Mouse (Mus musculus) forebrain, embryonic 16.5 days (tissue): ENCODE measurements around the gene Sav1. TPM values are rescaled to one million over a fixed set of nuclear protein-coding genes. Genes with fewer than 3 reads are reported as not detected.

Experiments
- ATAC-seq: fragments of 200-750 bp; cut with Nextera tagmentation; 2 replicates; pipeline ENCODE4 v1.8.0; 2017; ENCODE audit warnings: mild to moderate bottlenecking, moderate library complexity
- H3K27ac ChIP-seq: fragments of 300-500 bp; sonication (generic); 2 replicates; pipeline ENCODE4 v1.5.1; 2014; ENCODE audit warnings: low read length, control low read depth
- H3K27me3 ChIP-seq: fragments of 300-500 bp; sonication (generic); replicated peaks from 2 replicates; pipeline ENCODE4 v1.6.1; 2014; ENCODE audit warnings: low read length; ENCODE audit not compliant: control insufficient read depth, insufficient read depth
- H3K36me3 ChIP-seq: fragments of 300-500 bp; sonication (generic); 2 replicates; pipeline ENCODE4 v1.6.1; 2014; ENCODE audit not compliant: control insufficient read depth, insufficient read depth
- H3K4me1 ChIP-seq: fragments of 300-500 bp; sonication (generic); replicated peaks from 2 replicates; pipeline ENCODE4 v1.6.1; 2014; ENCODE audit warnings: low read length; ENCODE audit not compliant: control insufficient read depth, insufficient read depth
- H3K4me2 ChIP-seq: fragments of 300-500 bp; sonication (generic); 2 replicates; pipeline ENCODE4 v1.6.1; 2014; ENCODE audit warnings: mild to moderate bottlenecking, low read length, control low read depth
- H3K4me3 ChIP-seq: fragments of 300-500 bp; sonication (generic); replicated peaks from 2 replicates; pipeline ENCODE4 v1.5.1; 2014; ENCODE audit warnings: mild to moderate bottlenecking, low read length, control low read depth
- H3K9ac ChIP-seq: fragments of 300-500 bp; sonication (generic); replicated peaks from 2 replicates; pipeline ENCODE4 v1.6.1; 2014; ENCODE audit warnings: low read depth, low read length, control low read depth
- H3K9me3 ChIP-seq: fragments of 300-500 bp; sonication (generic); 2 replicates; pipeline ENCODE4 v1.6.1; 2016; ENCODE audit warnings: low read length; ENCODE audit not compliant: control insufficient read depth
- WGBS: fragments of 180-500 bp; shearing (Covaris S2); extraction: QIAGEN DNeasy Blood & Tissue Kit; methylation state at CpG from one replicate; pipeline ENCODE4 v1.1.7; 2014; 5-methylcytosine and 5-hydroxymethylcytosine counted together
- polyA plus RNA-seq: library from polyadenylated mRNA; unstranded; fragments of >200 nt; fragmentation: Nextera tagmentation; extraction: Ambion mirVana; gene quantifications from 2 replicates; pipeline ENCODE4 v1.2.1, GENCODE M21; 2015

Sav1 gene
- polyA plus RNA-seq, 1 experiment from 2014 or later = 1.7 TPM

DNA sequence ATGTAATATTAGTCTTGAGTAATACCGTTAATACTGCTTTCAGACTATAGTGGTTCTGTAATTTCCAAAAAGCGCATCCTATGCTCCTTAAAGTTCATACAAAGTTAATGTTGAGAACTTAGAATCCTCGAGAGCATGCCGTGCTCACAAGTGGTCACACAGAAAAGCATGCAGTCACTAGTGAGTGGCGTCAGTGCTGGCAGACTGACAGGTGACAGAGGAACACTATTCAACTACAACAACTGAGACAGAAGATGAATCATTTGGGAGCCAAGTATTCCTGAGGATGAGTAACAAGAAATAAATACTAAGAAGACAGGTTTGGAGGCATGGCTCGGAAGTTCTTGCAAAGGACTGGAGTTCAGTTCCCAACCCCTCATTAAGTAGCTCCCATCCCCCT, 19.7 kb downstream of the Sav1 start:
- H3K27me3 ChIP-seq = no peaks in the 10 kb centered on the region
- peaks cover 18% of the 10 kb centered on the region for H3K36me3 ChIP-seq
- ATAC-seq = no peak
- H3K4me1 ChIP-seq = no peaks in the 10 kb centered on the region
- H3K9ac ChIP-seq = no peak overlapping the region
- H3K4me3 ChIP-seq = no peak overlapping the region
- no peaks in the 10 kb centered on the region for H3K9me3 ChIP-seq
- H3K4me2 ChIP-seq = no peak overlapping the region
- 90% methylated on average over 6 of the region's 6 CpGs for WGBS
- H3K27ac ChIP-seq = no peak overlapping the region

DNA sequence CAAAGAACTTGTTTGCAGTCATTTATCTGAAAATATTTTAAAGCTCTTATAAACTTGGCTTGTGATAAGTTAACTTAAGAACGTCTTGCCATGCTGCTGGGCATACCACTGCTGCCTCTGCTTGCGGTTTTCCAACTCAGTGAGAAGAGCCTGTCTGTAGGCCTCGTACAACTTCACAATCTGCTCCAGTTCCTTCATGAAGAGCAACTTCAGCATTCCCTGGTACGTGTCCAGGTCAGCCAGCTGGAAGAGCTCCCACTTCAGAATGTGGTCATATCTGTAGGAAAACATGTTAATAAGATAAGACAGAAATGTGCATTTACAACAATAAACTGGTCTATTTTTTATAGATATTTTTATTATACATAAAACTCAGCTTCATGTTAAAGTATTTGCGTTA, 20.7 kb downstream of the Sav1 start:
- no peaks in the 10 kb centered on the region for H3K9me3 ChIP-seq
- H3K27me3 ChIP-seq = no peaks in the 10 kb centered on the region
- H3K4me3 ChIP-seq = no peak overlapping the region
- H3K27ac ChIP-seq = no peak overlapping the region
- ATAC-seq = no peak
- no peak overlapping the region for H3K9ac ChIP-seq
- H3K4me1 ChIP-seq = no peaks in the 10 kb centered on the region
- WGBS = 89% methylated on average over 5 of the region's 5 CpGs
- H3K4me2 ChIP-seq = no peak overlapping the region
- H3K36me3 ChIP-seq = peaks cover 20% of the 10 kb centered on the region

DNA sequence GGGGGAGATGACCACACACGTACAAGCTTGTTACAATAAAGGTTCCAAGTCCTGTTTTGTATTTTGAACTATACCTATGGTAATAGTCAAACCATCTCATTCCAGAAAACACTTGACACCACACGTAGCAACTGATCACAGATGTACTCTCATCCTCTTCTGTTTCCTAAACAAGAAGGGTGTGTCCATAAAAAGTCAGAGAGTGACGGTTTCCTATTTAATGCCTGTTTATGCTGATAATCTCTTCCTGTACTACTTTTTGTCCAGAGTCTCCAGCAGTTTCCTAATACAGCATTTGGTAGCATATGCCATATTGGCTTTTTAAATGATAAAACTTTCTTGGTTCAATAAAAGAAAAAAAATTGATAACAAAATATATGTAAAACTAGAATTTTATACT, 21.2 kb downstream of the Sav1 start:
- H3K27ac ChIP-seq = no peak overlapping the region
- no peak for ATAC-seq
- H3K9ac ChIP-seq = no peak overlapping the region
- H3K4me3 ChIP-seq = no peak overlapping the region
- H3K4me1 ChIP-seq = no peaks in the 10 kb centered on the region
- no peaks in the 10 kb centered on the region for H3K9me3 ChIP-seq
- H3K27me3 ChIP-seq = no peaks in the 10 kb centered on the region
- peaks cover 23% of the 10 kb centered on the region for H3K36me3 ChIP-seq
- no peak overlapping the region for H3K4me2 ChIP-seq
- WGBS = 93% methylated on average over 3 of the region's 3 CpGs

- Histone ChIP-seq H3K9me3 (no peaks in the 10 kb centered on the region), H3K27ac (no peak overlapping the region), H3K36me3 (peaks cover 30% of the 10 kb centered on the region), H3K27me3 (no peaks in the 10 kb centered on the region), H3K4me2 (no peak overlapping the region), H3K4me3 (no peak overlapping the region), H3K9ac (no peak overlapping the region), H3K4me1 (no peaks in the 10 kb centered on the region)
- 84% methylated on average over 6 of the region's 6 CpGs for WGBS
- no peak for ATAC-seq
Observed at GRCm38 (mm10) chr12:69963141-69963540, 23.7 kb downstream of the Sav1 start.

DNA sequence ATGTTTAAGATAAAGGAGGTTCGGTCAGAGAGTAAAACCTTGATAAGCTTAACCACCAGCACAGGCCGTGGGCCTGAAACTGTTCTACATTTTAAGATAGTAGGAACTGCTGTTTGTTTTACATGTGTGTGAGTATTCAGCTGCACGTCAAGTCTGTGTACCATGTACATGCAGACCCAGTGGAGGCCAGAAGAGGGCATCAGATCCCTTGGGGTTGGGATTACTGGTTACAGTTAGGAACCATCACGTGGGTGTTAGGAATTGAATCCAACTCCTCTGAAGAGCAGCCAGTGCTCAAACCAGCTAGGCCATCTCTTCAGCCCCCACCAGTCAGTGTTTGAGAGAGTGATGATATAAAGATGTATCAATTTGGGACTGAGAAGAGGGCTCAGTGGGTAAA, 24.3 kb downstream of the Sav1 start:
- Histone ChIP-seq H3K36me3 (peaks cover 29% of the 10 kb centered on the region), H3K9ac (no peak overlapping the region), H3K4me1 (no peaks in the 10 kb centered on the region), H3K27ac (no peak overlapping the region), H3K9me3 (no peaks in the 10 kb centered on the region), H3K4me2 (no peak overlapping the region), H3K4me3 (no peak overlapping the region), H3K27me3 (no peaks in the 10 kb centered on the region)
- WGBS = 67% methylated on average over 4 of the region's 4 CpGs
- no peak for ATAC-seq

- Histone ChIP-seq H3K4me1 (no peaks in the 10 kb centered on the region), H3K36me3 (peaks cover 31% of the 10 kb centered on the region), H3K9me3 (no peaks in the 10 kb centered on the region), H3K9ac (no peak overlapping the region), H3K4me3 (no peak overlapping the region), H3K4me2 (no peak overlapping the region), H3K27me3 (no peaks in the 10 kb centered on the region), H3K27ac (no peak overlapping the region)
- ATAC-seq = no peak
- 88% methylated on average over 2 of the region's 2 CpGs for WGBS
Observed at GRCm38 (mm10) chr12:69957378-69957777, 29.4 kb downstream of the Sav1 start.

GRCm38 (mm10) chr12:69947502-69947901, 39.3 kb downstream of the Sav1 start:
- Histone ChIP-seq H3K27me3 (no peaks in the 10 kb centered on the region), H3K9me3 (no peaks in the 10 kb centered on the region), H3K4me1 (no peaks in the 10 kb centered on the region), H3K4me3 (no peak overlapping the region), H3K4me2 (no peak overlapping the region), H3K36me3 (peaks cover 22% of the 10 kb centered on the region), H3K27ac (no peak overlapping the region), H3K9ac (no peak overlapping the region)
- ATAC-seq = no peak
- WGBS = 88% methylated on average over 3 of the region's 3 CpGs

GRCm38 (mm10) chr12:69945861-69946260, 40.9 kb downstream of the Sav1 start:
- peaks cover 22% of the 10 kb centered on the region for H3K36me3 ChIP-seq
- no peak overlapping the region for H3K4me2 ChIP-seq
- no peak overlapping the region for H3K9ac ChIP-seq
- no peak for ATAC-seq
- no peaks in the 10 kb centered on the region for H3K9me3 ChIP-seq
- WGBS = 90% methylated on average over 5 of the region's 5 CpGs
- no peak overlapping the region for H3K27ac ChIP-seq
- H3K4me1 ChIP-seq = no peaks in the 10 kb centered on the region
- H3K4me3 ChIP-seq = no peak overlapping the region
- H3K27me3 ChIP-seq = no peaks in the 10 kb centered on the region

GRCm38 (mm10) chr12:69941655-69942329, 45.0 kb downstream of the Sav1 start:
- H3K9me3 ChIP-seq = no peaks in the 10 kb centered on the region
- no peak overlapping the region for H3K9ac ChIP-seq
- H3K27me3 ChIP-seq = no peaks in the 10 kb centered on the region
- H3K36me3 ChIP-seq = peaks cover 24% of the 10 kb centered on the region
- no peak overlapping the region for H3K4me2 ChIP-seq
- no peak overlapping the region for H3K27ac ChIP-seq
- no peak for ATAC-seq
- WGBS = 52% methylated on average over 1 of the region's 1 CpGs
- no peaks in the 10 kb centered on the region for H3K4me1 ChIP-seq
- no peak overlapping the region for H3K4me3 ChIP-seq

DNA sequence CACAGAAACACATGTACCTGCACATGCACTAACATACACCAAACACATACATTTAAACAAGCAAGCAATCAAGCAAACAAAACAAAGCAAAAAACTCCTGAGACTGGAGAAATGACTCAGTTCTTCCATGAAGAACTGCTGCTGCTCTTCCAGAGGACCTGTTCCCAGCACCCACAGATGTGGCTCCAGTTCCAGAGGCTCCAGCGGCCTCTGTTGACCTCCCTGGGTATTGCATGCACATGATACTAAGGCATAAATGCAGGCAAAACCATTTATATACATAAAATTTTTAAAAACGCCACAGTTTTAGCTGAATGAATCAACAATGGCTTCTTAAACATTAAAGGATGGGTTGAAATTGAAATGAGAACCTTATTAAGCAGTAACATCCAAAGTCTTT, 47.5 kb downstream of the Sav1 start:
- Histone ChIP-seq H3K27me3 (no peaks in the 10 kb centered on the region), H3K4me1 (no peaks in the 10 kb centered on the region), H3K9me3 (no peaks in the 10 kb centered on the region), H3K27ac (no peak overlapping the region), H3K4me2 (no peak overlapping the region), H3K36me3 (peaks cover 23% of the 10 kb centered on the region), H3K4me3 (no peak overlapping the region), H3K9ac (no peak overlapping the region)
- WGBS = 70% methylated on average over 2 of the region's 2 CpGs
- ATAC-seq = no peak
